Mouse (Mus musculus) right cerebral cortex, postnatal 25 days (tissue): ENCODE results near the gene Gm14214.

Source experiments
- DNase-seq: peaks from one replicate; pipeline ENCODE4 v3.0.0; 2022

Gene Gm14214

GRCm38 (mm10) chr2:154769930-154770329 is at the start of gene Gm14214:
Gm14214 (minus strand) TSS chr2:154770030.
- DNase-seq: no peak

DNA sequence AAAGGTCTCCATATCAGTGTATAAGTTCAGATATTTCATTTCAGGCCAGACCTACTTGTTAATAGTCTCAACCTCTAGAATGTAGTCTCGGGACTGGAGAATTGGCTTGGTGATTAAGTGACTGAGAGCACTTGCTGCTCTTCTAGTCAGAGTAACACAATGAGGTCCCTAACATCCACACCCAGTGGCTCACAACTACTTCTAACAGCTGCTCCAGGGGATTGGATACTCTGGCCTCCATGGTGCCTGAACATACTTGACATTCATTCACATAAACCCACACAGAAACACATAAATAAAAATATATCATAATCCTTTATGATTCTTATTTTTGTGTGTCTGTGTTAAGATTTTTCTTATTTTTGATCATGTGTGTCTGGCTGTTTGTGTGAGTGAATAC is 48.8 kb upstream of the Gm14214 start:
- DNase-seq: no peak

GRCm38 (mm10) chr2:154817788-154818187 is 48.0 kb upstream of the Gm14214 start:
- DNase-seq: peak; percentile 31

- DNase-seq: no peak
Measured at GRCm38 (mm10) chr2:154817089-154817488, 47.3 kb upstream of the Gm14214 start.

DNA sequence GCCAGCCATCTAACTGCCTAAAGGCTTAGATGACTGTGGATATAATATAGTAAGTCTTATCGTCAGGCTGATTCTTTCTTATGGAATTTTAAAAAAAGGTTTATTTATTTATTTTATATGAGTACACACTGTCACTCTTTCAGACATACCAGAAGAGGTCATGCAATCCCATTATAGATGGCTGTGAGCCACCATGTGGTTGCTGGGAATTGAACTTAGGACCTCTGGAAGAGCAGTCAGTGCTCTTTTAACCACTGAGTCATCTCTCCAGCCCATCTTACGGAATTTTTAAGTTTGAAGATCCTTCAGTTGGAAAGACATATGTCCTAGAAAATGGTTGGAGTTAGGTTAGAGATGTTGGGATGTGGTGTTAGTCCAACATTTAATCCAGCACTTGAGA is 43.6 kb upstream of the Gm14214 start:
- no peak for DNase-seq

- DNase-seq: no peak
Measured at GRCm38 (mm10) chr2:154810821-154811220, 41.0 kb upstream of the Gm14214 start.

DNA sequence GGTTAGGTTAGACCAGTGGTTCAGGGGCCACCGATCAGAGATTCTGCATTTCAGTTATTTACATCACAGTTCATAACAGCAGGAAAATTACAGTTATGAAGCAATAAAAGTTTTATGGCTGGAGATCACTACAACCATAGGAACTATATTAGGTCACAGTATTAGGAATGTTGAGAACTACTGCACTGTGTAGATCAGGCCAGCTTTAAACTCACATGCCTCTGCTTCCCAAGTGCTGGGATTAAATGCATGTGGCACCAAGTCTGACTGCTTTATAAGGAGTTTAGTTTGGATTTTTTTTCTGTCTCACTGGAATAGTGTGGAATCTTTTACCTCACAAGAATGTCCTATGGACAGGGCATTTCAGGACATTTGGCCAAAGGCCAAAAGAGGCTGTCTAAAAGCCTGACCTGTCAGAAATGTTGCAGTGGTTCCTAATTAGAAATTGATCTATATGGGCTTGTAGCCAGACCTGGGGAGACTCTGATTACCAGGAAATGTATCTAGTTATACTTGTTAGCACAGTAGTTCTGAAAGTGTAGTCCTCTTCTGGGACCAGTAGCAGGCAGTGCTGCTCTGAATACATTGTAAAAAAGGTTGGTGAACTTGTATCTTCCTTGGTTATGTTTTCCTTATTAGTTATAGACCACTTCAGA is 39.4 kb upstream of the Gm14214 start:
- no peak for DNase-seq

GRCm38 (mm10) chr2:154807689-154808088 is 37.9 kb upstream of the Gm14214 start:
- no peak for DNase-seq

DNA sequence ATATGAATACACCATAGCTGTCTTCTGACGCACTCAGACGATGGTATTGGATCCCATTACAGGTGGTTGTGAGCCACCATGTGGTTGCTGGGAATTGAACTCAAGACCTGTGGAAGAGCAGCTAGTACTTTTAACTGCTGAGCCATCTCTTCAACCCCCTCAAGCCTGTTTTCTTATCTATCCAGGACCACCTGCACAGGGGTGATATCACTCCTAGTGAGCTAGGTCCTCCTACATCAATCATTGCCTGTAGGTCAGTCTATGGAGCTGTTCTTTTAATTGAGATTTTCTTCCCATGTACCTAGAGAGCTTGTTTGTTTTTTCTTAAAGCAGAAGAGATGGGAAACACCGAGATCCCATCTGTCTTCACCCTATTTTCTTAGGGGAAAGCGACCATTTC is 34.0 kb upstream of the Gm14214 start:
- no peak for DNase-seq

DNA sequence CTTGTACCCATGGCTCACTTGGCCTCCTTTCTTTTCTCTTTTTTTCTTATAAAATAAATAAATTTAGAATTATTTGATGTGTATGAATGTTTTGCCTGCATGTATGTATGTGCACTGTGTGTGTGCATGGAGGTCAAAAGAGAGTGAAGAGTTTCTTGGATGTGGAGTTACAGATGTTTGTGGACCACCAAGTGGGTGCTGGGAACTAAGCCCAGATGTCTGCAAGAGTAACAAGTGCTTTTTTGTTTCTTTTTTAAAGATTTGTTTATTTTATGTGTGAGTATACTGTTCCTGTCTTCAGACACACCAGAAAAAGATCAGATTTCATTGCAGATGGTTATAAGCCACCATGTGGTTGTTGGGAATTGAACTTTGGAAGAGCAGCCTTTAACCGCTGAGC is 33.5 kb upstream of the Gm14214 start:
- DNase-seq: no peak

DNA sequence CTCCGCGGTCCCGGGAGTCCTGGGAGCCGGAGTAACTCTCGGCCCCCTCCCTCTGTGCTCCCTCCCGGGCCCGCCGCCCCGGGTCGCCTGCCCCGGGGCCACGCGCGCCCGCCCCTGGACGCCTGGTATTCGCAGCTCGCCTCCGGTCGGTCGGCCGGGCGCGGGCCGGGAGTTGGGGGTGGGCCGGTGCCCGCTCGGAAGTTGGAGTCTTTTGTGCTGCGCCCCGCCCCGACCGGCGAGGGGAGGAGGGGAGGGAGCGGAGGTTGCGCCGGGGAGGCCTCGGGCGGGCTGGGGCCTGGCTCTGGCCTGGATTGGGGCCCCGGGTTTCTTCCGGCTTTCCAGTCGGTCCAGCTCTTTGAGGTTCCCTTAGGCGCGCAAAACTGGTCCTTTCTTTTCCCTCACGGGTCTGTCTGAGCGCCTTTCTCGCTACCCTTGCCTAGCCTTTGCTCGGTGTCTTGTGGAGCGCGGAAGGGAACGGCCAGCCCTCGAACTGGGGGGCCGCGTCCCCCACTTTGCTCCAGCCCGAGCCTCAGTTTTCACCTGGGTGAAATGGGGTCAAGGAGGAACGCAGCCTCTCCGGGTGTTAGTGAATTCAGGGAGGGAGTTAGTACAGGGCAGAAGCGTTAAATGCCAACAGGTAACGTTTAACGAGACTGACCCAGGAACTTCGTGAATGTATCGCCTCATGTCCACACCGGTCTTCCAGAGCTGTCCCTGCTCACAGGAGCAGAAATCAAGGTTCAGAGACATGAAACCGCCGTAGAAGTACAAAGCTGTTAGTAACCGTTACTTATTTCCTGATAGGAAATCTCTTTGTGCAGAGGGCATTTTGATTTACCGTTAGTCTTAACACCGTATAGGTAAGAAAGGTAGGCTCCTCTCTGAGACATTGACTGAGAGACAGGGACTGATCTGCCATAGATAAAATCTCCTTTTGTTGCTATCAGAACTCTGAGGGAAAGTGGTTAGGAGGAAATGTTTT is 22.1 kb upstream of the Gm14214 start:
- DNase-seq: peak; percentile 63

DNA sequence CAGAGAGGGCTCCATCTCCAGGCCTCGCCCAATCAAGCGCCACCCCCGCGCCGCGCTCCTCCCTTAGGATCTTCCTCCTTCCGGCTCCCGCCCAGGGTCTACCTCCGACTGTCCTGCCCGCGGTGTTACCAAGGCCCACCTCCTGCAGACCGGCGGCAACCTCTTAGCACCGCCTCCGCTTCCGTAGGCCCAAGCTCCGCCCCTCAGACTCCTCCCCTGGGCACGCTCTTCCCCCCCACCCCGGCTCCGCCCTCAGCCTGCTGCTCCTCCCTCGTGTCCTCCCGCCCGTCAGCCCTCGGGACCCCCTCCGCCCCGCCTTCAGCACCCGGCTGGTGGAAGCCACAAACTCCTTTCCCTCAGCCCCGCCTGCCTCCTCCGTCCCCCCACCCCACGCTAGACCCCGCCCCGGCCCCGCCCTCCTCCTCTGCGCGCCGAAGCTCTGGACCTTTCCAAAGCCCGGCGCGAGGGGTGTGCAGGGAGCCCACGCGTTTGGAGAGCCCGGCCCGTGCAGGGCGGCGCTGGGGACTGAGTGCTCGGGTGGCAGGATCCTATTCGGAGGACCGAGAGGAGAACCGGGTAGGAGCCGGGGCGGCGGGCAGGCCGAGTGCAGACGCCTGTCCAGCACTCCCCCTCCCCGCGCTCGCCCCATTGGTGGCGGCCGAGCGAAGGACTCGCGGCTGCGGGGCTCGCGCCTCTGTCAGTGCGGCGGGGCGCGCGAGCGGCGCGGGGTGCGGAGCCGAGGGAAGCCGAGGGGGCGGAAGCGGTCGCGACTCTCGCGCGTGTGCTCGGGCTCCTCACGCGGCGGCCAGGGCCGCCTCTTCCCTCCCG is 21.0 kb upstream of the Gm14214 start, which contains the start of the genes Raly and a:
Gene Raly, plus strand, starts transcription at position 441 of the 828 bp plus-strand sequence.
Gene a, plus strand, starts transcription at position 747 of the 828 bp plus-strand sequence.
- peak; percentile 96 for DNase-seq

DNA sequence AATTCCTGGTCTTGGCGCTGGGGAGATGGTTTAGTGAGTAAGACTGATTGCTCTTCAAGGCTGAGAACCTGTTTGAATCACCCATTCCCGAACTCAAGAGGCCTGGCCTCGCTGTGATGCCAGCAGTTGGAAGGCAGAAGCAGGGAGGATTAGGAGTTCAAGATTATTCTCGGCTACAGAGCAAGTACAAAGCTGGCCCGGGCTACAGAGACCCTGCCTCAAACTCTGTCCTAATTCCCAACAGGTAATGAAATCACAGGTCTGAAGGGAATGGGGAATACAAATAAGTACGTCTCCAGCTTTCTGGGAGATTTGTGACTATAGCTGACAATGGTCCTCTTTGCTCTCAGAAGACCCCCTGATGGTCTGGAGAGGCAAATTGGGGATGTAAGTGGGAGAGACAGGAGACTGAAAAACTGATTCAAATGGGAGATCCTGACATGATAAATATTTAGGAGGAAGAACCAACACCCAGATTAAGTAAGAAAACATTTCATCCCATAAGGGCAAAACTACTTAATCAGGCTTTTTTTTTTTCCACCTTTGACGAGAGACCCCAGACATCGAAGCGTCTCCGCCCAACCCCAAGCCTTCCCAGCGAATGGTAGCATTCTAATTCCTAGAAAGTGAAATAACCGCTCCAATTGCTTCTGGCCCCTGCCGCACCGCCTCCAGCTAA is 20.3 kb upstream of the Gm14214 start:
- DNase-seq: no peak

DNA sequence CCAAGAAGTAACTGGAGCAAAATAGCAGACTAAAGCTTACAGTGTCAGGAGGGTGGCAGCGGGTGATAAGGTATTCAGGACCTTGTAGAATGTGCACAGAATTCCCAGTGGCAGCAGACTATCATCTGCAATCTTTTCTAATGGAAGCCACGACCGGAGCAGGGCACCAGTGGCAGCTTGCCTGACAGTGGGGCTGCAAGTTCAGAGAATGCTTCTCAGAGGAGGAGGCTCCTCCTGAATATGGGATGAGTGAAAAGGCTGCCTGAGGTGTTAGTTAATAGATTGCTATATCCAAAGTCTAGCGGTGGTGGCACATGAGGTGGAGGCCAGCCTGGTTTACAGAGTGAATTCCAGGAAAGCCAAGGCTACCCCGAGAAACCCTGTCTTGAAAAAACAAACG is 19.6 kb upstream of the Gm14214 start:
- DNase-seq: no peak

DNA sequence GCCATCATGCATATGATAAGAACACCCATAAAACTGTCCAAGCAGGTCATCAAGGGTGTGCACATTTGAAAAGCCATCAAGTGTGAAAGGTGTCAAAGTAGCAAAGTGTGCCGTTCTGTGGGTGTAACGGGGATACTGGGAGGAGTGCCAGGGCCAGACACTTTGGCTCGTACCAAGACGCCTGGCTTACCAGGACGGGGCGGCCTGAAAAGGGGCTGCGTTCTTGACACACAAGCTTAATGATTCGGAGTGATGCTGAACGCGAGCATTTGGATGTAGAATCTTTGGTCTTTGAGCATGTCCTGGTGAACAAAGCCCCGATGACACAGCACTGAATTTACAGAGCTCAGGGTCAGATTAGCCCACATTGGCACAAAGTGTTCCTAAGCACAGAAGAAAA is 16.9 kb upstream of the Gm14214 start:
- DNase-seq: no peak

GRCm38 (mm10) chr2:154786187-154786586 is 16.4 kb upstream of the Gm14214 start:
- DNase-seq: no peak

DNA sequence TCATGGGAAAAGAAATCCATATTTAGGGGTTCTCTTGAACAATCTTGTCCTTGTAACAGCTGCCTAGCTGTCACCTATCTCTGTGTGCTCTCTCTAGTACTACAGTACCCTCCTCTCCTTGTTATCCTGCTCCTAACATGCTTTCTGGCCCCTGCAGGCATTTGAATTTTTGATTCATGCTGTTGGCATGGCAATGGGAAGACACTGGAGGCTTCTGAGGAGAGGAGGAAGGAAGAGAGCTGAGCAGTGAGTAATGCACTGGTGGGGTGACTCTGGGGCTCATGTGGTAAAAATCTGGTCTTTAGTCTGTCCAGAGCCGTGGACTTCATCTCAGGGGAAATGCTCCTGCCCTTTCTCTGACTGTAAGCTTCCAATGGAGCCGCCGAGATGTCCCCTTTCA is 15.5 kb upstream of the Gm14214 start:
- DNase-seq: no peak

DNA sequence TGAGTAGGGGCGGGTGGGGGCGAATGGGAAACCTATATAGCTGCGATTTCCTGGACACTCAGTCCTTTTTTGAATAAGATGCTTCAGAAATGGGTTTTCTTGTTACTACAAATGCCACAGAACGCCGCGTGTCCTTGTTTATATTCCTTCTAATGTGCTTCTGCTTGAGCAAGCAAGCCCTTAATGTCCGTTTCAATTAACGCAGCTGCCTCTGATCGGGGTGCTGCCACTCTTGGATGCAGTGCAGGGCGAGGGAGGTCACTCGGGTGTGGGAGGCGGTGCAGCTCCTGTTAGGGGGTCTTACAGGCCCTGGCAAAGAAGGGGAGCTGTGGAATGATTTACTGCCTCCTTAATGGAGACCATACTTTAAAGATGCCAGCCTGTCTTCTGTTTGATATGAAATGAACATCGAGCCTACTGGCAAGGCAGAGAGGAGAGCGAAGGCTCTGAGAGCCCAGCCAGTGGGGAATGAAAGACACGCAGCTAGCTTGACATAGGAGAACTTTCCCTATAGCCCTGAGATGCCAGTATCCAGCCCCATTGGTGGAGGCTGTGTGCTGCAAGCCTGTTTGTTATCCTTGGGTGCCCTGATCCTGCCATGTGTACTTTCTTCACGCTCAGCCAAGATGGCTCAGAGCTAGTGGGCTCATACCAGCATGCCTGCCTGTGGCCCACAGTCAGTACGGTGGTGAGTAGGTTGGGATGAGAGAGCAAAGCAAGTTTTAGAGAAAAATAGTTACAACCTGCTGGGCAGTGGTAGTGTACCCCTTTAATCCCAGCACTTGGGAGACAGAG is 13.2 kb upstream of the Gm14214 start:
- no peak for DNase-seq

- no peak for DNase-seq
Measured at GRCm38 (mm10) chr2:154782361-154782760, 12.5 kb upstream of the Gm14214 start.

DNA sequence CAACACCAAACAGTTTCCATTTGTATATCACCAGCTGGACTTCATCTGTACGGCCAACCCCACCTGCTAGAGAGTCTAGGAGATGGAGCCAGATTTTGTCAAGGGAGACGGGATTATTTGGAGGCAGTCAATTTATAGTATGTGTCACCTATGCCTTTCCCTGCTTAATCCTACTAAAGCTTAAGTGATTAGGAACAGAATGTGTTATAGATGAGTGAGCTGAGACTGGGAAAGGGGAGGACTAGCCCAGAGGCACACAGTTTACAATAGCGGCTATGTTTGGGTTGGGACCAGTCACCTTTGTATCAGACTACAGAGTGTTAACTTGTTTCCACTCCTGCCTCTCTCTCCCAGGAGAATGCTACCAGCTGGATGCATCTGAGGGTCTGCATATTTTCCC is 9.8 kb upstream of the Gm14214 start:
- DNase-seq: no peak

DNA sequence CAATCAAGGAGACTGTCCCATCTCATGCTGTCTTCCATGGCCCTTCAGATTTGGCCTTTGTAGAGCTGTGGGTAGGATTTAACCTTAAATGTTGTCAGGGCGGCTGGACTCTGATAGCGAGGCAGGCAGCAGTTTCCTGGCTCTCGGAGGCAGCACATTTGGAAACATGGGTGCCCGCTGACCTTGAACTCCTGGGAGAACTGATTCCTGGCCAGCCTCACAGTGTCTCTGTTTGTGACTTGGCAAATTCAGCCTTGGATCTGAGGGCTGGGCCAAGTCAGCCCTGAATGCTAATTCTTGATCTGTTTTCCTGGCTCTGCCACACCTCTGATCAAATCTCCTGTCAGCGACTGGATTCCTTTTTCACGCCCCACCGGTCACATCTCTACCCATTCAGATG is 6.7 kb upstream of the Gm14214 start:
- no peak for DNase-seq

GRCm38 (mm10) chr2:154774032-154774431 is 4.2 kb upstream of the Gm14214 start:
- DNase-seq: no peak
